Mouse (Mus musculus) kidney, adult 9 months (tissue): ENCODE data around the gene Nrxn2.
A peak's percentile ranks its signal among the peaks of the same experiment; 100 is the strongest.

Source experiments
- DNase-seq: peaks from one replicate; pipeline ENCODE4 v3.0.0; 2022

The Nrxn2 gene

GRCm38 (mm10) chr19:6545481-6545880 is 127.0 kb downstream of the Nrxn2 start:
- peak; percentile 29 for DNase-seq

- DNase-seq, result peak; percentile 96
Observed at GRCm38 (mm10) chr19:6546096-6546495, 127.6 kb downstream of the Nrxn2 start.

GRCm38 (mm10) chr19:6547801-6548200 is 129.3 kb downstream of the Nrxn2 start:
- DNase-seq, result peak; percentile 39

GRCm38 (mm10) chr19:6548431-6549410 is 130.2 kb downstream of the Nrxn2 start:
- DNase-seq, result peak; percentile 94

- DNase-seq, result peak; percentile 19
Observed at GRCm38 (mm10) chr19:6549566-6549965, 131.0 kb downstream of the Nrxn2 start.

GRCm38 (mm10) chr19:6551215-6551614 is 132.7 kb downstream of the Nrxn2 start:
- no peak for DNase-seq

- DNase-seq, result peak; percentile 96
Observed at GRCm38 (mm10) chr19:6552302-6553028, 133.9 kb downstream of the Nrxn2 start.

GRCm38 (mm10) chr19:6553174-6553573 is 134.6 kb downstream of the Nrxn2 start:
- DNase-seq, result no peak

- DNase-seq, result peak; percentile 57
Observed at GRCm38 (mm10) chr19:6553819-6554582, 135.5 kb downstream of the Nrxn2 start.

GRCm38 (mm10) chr19:6559576-6559975 is 141.0 kb downstream of the Nrxn2 start:
- DNase-seq, result peak; percentile 60

GRCm38 (mm10) chr19:6560246-6560815 is 141.8 kb downstream of the Nrxn2 start:
- peak; percentile 61 for DNase-seq

GRCm38 (mm10) chr19:6565136-6565535 is 146.6 kb downstream of the Nrxn2 start:
- DNase-seq, result no peak

- DNase-seq, result no peak
Observed at GRCm38 (mm10) chr19:6566450-6566849, 147.9 kb downstream of the Nrxn2 start.

GRCm38 (mm10) chr19:6569021-6569420 is 150.5 kb downstream of the Nrxn2 start:
- no peak for DNase-seq

- DNase-seq, result no peak
Observed at GRCm38 (mm10) chr19:6569561-6569960, 151.0 kb downstream of the Nrxn2 start.

- DNase-seq, result peak; percentile 68
Observed at GRCm38 (mm10) chr19:6571476-6571875, 152.9 kb downstream of the Nrxn2 start.

- peak; percentile 65 for DNase-seq
Observed at GRCm38 (mm10) chr19:6572001-6572400, 153.5 kb downstream of the Nrxn2 start.
